Mouse (Mus musculus): ENCODE measurements at regions not wholly inside any gene's neighbourhood (a gene's known extent, or its start where the extent isn't known, plus 50 kb on each side); places are given as distances from the start of the nearest gene placed in this dataset.

GRCm38 (mm10) chr19:27142181-27142580 is 74.1 kb upstream of the Vldlr start:
- peak; percentile 18 for DNase-seq

GRCm38 (mm10) chr19:27147404-27147803 is 68.9 kb upstream of the Vldlr start:
- no peak for DNase-seq

DNA sequence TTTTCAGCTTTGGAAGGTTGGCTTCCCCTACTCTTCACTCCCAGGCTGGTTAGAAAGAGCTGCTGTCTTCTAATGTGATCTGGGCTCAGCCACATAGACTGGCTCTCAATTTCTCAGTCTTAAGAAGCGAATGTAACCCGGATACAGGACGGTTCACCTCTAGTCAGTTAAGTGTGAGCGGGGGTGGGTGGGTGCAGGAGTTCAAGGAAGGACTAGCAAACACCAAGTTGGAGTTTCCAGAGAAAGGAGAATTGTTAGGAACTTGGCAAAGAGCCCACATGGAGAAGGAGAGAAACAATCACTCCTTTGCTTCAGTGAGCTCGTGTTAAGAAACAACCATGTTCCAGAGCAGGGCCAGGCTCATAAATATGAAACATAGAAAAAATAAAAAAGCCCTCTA is 68.0 kb upstream of the Vldlr start:
- no peak for DNase-seq

GRCm38 (mm10) chr19:27149567-27149966 is 66.7 kb upstream of the Vldlr start:
- DNase-seq = no peak

DNA sequence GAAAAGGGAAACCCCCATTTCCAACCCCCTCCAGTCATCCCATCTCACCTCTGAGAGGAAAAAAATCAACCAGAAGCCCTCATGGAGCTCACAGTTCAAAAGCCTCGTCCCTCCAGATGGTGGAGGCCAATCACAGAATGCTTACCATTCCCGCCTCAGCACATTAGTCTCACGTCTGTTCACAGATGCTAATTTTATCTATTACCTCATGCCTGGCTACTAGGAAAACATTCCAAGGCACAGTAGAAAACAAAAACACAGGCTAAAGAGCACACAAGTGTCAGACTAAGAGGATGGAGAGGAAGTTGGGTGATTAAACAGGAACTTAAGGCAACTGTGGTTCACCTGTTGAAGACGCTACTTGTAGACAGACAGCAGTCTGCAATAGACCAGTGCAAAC is 54.4 kb upstream of the Vldlr start:
- no peak for DNase-seq
